Mouse (Mus musculus): Measurements from ENCODE around the gene Lactbl1.

Gene Lactbl1

DNA sequence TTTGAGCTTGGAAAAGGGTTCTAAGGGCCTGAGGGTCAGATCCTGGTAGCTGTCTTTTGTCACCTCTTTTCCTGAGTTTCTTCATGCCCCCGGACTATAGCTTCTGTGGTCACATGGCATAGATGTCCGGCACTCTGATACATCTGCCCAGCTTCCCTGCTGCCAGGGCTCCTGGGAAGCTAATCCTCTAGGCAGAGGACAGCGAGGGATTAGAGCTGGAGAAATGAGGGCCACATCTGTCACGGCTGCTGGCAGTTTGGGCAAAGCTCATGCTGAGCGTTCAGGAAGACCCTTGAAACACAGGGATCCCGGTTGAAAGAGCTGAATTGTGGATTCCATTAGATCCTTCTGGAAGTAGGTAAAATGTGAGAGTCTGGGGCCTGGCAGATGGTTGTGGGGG, at the start of gene Lactbl1:
Gene Lactbl1 (plus strand): TSS at position 234 of the 400 bp plus-strand sequence.
- no peak for DNase-seq (ENCODE audit: low spot score)

DNA sequence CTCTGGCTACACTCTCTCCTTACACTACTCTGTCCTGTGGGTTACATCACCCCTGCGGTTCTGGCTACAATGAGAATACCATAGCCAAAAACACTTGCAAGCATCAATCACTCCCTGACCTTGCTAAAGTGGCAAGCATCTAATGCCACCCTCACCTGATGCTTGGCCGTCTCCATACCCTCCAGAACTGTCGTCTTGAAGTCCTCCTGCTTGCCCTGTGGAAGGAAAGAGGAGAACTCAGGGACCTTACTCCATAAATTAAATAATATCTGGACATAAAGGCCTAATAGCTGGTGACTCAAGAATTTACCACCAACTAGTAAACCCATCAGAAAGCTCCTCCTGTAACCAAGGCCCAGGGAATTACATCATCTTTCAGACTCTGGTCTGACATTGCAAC, 40.5 kb upstream of the Lactbl1 start:
- DNase-seq (ENCODE audit: low spot score): no peak

GRCm38 (mm10) chr4:136587221-136587827, 35.1 kb upstream of the Lactbl1 start:
- no peak for DNase-seq (ENCODE audit: low spot score)

DNA sequence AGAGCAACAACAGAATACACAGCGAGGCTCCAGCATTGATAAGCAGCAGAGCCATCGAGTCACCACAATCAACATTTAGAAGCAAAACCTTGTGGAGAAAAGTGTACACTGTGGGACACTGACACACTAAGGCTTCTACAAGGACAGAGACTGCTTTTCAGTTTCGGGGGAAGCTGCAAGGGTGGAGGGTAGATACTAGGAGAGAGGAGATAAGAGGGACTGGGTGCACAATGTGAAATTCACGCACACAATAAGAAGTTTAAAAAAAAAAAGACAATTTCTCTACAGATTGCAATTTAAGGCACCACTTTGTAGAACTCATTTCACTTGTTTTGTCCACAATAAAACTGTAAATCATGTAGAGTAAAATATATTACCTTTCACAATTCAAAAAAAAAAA, 34.4 kb upstream of the Lactbl1 start:
- DNase-seq (ENCODE audit: low spot score): no peak

- DNase-seq (ENCODE audit: low spot score): no peak
Observed at GRCm38 (mm10) chr4:136592111-136592510, 30.3 kb upstream of the Lactbl1 start.

- DNase-seq (ENCODE audit: low spot score): no peak
Observed at GRCm38 (mm10) chr4:136594006-136594405, 28.4 kb upstream of the Lactbl1 start.

GRCm38 (mm10) chr4:136595221-136595620, 27.2 kb upstream of the Lactbl1 start:
- DNase-seq (ENCODE audit: low spot score): no peak

GRCm38 (mm10) chr4:136598268-136598876, 24.0 kb upstream of the Lactbl1 start:
- DNase-seq (ENCODE audit: low spot score): no peak

- no peak for DNase-seq (ENCODE audit: low spot score)
Observed at GRCm38 (mm10) chr4:136599869-136600268, 22.6 kb upstream of the Lactbl1 start.

- DNase-seq (ENCODE audit: low spot score): no peak
Observed at GRCm38 (mm10) chr4:136600536-136600935, 21.9 kb upstream of the Lactbl1 start.

DNA sequence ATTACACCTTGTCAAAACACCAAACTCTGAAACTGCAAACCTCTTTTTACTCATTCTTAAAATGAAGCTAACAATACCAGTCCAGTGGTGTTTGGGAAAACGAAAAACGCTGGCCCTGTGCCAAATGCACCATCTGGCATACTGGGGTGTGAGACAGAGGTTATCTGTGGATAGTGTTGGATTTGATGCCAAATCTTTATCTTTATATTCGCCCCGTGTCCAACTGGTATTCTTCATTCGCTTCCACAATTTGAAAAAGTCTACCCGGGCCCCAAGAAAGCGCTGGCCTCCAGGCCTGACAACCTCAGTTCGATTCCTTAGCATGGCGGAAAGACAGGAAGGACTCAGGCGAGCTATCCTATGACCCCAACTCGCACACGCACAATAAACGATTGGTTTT, 20.9 kb upstream of the Lactbl1 start:
- no peak for DNase-seq (ENCODE audit: low spot score)

DNA sequence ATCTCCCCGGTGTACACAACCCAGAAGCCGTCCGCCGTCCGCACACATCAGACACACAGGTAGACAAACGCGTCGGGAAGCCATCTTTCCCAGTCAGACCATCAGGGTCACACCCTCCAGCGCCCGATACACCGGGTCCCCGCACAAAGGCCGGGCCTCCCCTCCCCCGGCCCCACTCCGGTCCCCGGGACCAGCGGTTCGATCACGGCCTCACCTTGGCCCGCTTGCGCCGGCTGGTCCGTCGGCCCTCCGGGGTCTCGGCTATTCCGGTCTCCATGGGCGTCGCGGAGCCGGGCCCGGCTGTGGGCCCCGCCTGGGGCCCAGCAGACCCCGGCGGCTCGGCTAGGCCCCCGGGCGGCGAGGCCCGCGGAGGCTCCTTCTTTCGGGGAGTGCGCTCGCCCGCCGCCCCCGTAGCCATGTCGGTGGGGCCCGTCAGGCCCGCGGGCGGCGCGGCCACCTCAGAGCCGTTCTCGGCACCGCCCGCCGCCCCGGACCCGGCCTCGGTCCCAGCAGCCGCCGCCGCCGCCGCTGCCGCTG, 20.3 kb upstream of the Lactbl1 start:
- DNase-seq (ENCODE audit: low spot score): no peak

DNA sequence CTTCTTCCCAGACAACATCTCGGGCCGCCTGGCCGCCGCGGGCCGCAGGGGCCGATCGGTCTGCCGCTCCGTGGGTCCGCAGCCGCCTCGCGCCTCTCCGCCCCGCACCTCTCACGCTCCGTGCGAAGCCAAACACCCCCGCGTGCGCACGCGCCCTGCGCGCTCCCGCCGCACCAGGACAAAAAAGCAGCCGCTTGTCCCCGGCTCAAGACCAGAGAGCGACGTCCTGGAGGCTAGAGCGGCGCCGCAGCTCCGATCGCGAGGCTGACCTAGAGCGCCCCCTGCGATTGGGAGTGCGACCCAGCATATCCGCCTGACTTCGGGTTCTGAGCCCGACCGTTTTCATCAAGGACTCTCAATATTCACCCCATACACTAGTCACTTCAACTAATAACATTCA, 19.9 kb upstream of the Lactbl1 start, which contains the start of gene Kdm1a:
Gene Kdm1a (minus strand): TSS at position 156 of the 400 bp plus-strand sequence.
- peak; percentile 78 for DNase-seq (ENCODE audit: low spot score)

DNA sequence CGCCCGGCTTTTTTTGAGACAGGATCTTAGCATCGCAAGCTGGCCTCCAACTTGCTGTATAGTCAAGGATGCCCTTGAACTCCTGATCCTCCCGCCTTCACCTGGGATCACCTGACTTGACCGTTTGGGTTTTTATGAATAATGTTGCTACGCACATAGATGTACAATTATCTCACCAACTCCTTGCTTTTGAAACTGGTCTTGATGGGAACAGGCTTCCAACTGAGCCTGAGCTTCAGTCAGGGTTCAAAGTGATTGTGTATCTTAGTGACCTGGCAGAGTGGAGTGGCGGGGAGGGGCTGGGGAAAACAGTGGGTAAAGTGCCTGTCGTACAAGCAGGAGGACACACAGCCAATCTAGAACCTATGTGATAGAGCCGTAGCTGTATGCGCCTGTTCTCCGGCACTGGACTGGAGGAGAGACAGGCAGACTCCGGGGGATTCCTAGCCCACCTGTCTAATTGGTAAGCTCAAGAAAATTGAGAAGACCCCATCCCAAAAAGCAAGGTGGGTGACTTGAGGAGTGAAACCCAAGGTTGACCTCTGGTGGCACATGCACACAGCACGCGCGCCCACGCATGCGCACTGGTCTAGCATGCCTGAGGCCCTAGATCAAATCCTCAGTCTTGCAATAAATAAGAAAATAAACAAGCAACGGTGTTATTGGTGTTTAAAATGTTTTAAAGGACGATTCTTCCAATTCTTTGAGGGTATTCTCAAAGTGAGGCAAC, 16.5 kb upstream of the Lactbl1 start:
- DNase-seq (ENCODE audit: low spot score): no peak

GRCm38 (mm10) chr4:136610387-136610856, 12.0 kb upstream of the Lactbl1 start, which contains the start of gene Tex46:
Gene Tex46, plus strand, starts transcription at chr4:136610437.
- DNase-seq (ENCODE audit: low spot score): no peak

GRCm38 (mm10) chr4:136613657-136614056, 8.8 kb upstream of the Lactbl1 start:
- no peak for DNase-seq (ENCODE audit: low spot score)

DNA sequence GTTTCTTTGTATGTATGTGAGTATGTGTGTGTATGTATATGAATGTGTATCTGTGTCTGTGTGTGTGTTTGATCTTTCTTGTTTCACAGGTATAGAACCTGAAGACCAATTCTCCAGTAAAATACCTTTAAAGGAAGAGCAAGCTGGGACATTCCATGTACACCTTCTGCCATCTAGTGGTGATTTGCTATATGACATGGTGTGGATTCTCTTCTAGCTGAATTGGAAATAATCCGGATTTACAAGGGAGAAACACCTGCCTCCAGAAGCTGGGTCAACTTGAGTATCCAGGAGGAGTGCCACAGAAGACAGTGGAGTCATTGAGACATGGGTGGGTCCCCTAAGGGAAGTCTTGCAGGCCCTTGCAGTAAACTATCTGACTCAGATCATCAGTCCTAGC, 1.1 kb upstream of the Lactbl1 start:
- DNase-seq (ENCODE audit: low spot score): no peak

DNA sequence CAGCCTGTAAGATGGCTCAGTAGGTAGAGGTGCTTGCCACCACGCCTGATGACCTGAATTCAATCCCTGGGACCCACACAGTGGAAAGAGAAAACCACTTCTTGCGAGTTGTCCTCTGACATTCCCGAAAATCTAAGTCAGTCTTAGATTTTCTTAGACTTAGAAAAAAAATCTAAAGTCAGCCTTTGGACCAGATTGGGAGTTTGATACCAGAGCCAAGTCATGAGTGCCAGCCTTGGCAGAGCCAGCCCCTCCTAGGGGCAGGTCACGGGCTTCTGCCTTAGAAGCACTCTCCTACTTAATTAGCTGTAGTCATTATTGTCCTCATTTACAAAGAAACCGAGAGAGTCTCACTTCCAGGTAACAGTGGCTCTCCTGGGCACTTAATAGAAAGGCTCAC, 465 bp upstream of the Lactbl1 start:
- DNase-seq (ENCODE audit: low spot score): no peak

- no peak for DNase-seq (ENCODE audit: low spot score)
Observed at GRCm38 (mm10) chr4:136626590-136626989, 4.2 kb downstream of the Lactbl1 start.

DNA sequence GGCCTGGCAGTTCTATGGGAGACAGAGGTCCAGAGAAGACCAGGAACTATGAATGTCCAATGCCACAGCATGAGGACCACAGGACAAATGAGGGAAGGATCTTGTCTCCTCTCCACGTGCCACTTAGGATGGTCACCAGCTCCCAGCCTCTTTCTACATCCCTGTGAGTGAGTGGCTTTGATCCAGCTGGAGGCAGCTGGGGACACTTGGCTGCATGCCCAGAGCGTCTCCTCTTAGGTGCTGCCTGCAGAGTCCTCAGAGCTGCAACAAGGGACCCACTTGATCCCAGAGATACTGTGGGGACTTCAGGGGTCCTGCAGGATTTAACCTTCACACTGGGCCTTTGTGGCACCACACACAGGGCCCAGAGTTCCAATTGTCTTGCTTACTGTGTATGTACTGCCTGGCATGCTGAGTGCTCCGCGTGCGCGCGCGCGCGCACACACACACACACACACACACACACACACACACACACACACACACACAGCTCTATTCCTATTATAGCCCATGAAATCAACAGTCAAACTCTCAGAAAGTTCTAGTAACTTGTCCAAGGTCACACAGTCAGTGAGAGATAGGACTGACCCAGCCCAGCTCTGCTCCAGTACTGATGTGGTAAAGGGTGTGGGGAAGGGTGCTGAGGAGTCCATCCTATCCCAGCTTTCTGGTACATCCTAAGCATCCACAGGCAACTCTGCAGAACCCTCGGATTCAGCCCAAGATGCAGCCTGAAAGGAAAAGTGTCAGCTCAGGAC, 9.0 kb downstream of the Lactbl1 start:
- DNase-seq (ENCODE audit: low spot score): no peak

DNA sequence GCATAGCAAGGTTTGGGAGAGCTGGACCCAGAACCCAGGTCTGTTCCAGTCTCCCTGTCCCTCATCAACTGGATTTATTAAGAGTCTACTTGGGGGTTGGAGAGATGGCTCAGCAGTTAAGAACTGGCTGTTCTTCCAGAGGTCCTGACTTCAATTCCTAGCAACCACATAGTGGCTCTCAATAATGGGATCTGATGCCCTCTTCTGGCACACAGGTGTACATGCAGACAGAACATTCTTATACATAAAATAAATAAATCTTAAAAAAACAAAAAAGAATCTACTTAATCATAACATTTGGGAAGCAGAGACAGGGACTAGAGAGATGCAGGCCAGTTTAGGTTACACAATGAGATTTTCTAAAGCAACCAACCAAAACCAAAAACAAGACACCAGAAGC, 13.6 kb downstream of the Lactbl1 start:
- DNase-seq (ENCODE audit: low spot score): no peak

GRCm38 (mm10) chr4:136636511-136636910, 14.1 kb downstream of the Lactbl1 start:
- no peak for DNase-seq (ENCODE audit: low spot score)
